Mouse (Mus musculus): ENCODE data around the gene Slc6a16.
A peak's percentile ranks its signal among the peaks of the same experiment; 100 is the strongest.

The Slc6a16 gene

GRCm38 (mm10) chr7:45240633-45241388 lies at the start of gene Slc6a16:
Slc6a16 (plus strand) TSS chr7:45241085.
- peak in 1 of 2 experiments; percentile 9 for DNase-seq (ENCODE audit: low spot score in 2 of 2)

- DNase-seq (ENCODE audit: low spot score in 2 of 2): no peak
Observed at GRCm38 (mm10) chr7:45191161-45191560, 49.7 kb upstream of the Slc6a16 start.

- no peak for DNase-seq (ENCODE audit: low spot score in 2 of 2)
Observed at GRCm38 (mm10) chr7:45191803-45192363, 49.0 kb upstream of the Slc6a16 start.

- DNase-seq (ENCODE audit: low spot score in 2 of 2): no peak
Observed at GRCm38 (mm10) chr7:45192585-45193310, 48.1 kb upstream of the Slc6a16 start.

GRCm38 (mm10) chr7:45193406-45193805 lies 47.5 kb upstream of the Slc6a16 start:
- DNase-seq (ENCODE audit: low spot score in 2 of 2): no peak

GRCm38 (mm10) chr7:45193871-45194785 lies 46.8 kb upstream of the Slc6a16 start:
- no peak for DNase-seq (ENCODE audit: low spot score in 2 of 2)

GRCm38 (mm10) chr7:45195341-45196175 lies 45.3 kb upstream of the Slc6a16 start:
- no peak for DNase-seq (ENCODE audit: low spot score in 2 of 2)

GRCm38 (mm10) chr7:45196176-45196535 lies 44.7 kb upstream of the Slc6a16 start:
- DNase-seq (ENCODE audit: low spot score in 2 of 2): no peak

GRCm38 (mm10) chr7:45196994-45197393 lies 43.9 kb upstream of the Slc6a16 start:
- no peak for DNase-seq (ENCODE audit: low spot score in 2 of 2)

GRCm38 (mm10) chr7:45198435-45198834 lies 42.5 kb upstream of the Slc6a16 start:
- peak; percentile 34 to 55 for DNase-seq (ENCODE audit: low spot score in 2 of 2)

- no peak for DNase-seq (ENCODE audit: low spot score in 2 of 2)
Observed at GRCm38 (mm10) chr7:45198961-45199360, 41.9 kb upstream of the Slc6a16 start.

GRCm38 (mm10) chr7:45202654-45203053 lies 38.2 kb upstream of the Slc6a16 start:
- DNase-seq (ENCODE audit: low spot score in 2 of 2): no peak

- DNase-seq (ENCODE audit: low spot score in 2 of 2): peak; percentile 68 to 75
Observed at GRCm38 (mm10) chr7:45204380-45205143, 36.3 kb upstream of the Slc6a16 start, which contains the start of gene Ccdc155. Ccdc155 (minus strand) TSS chr7:45204892.

GRCm38 (mm10) chr7:45208260-45208659 lies 32.6 kb upstream of the Slc6a16 start:
- DNase-seq (ENCODE audit: low spot score in 2 of 2): no peak

- DNase-seq (ENCODE audit: low spot score in 2 of 2): no peak
Observed at GRCm38 (mm10) chr7:45211070-45211469, 29.8 kb upstream of the Slc6a16 start.

- DNase-seq (ENCODE audit: low spot score in 2 of 2): no peak
Observed at GRCm38 (mm10) chr7:45211851-45212251, 29.0 kb upstream of the Slc6a16 start, which contains the start of gene Dkkl1. Dkkl1 (minus strand) TSS chr7:45212147.

- DNase-seq (ENCODE audit: low spot score in 2 of 2): no peak
Observed at GRCm38 (mm10) chr7:45212356-45212755, 28.5 kb upstream of the Slc6a16 start.

- DNase-seq (ENCODE audit: low spot score in 2 of 2): no peak
Observed at GRCm38 (mm10) chr7:45213708-45214107, 27.2 kb upstream of the Slc6a16 start.

GRCm38 (mm10) chr7:45215673-45216441 lies 25.0 kb upstream of the Slc6a16 start, which contains the start of gene Tead2:
Tead2 (plus strand) TSS chr7:45215753.
- DNase-seq (ENCODE audit: low spot score in 2 of 2): no peak

All from spleen, postnatal 14 days (tissue).